In genomic region chr1:39478057-39478895, GRCm38 (mm10) we compare ENCODE assay signal across 8 mouse cellular contexts. TPM values are rescaled to one million over a fixed set of nuclear protein-coding genes. Genes with fewer than 3 reads are reported as not detected.
DNase-seq lines count a peak whose midpoint lies in the region; ATAC-seq and TF ChIP-seq lines count a peak whose summit lies in the region.

Gene Tbc1d8 (minus strand): TSS chr1:39478755.

- peak; percentile 61 for TF ChIP-seq POLR2A in cortical plate, adult 2 months (IDR thresholded peaks at IDR 0.05; ENCODE audit: extremely low read depth, insufficient read depth, low read length)

- H3K9ac ChIP-seq in hindbrain, postnatal 0 days (replicated peaks; ENCODE audit: low read length): peak within 1 kb of the TSS; percentile 75

- peak within 1 kb of the TSS; percentile 37; the same call in 1 of the 2 replicates for H3K27ac ChIP-seq in cortical plate, adult 2 months (ENCODE audit: insufficient read depth, low read length)
- H3K27ac ChIP-seq in hindbrain, postnatal 0 days: peak within 1 kb of the TSS; percentile 84

- H3K9me3 ChIP-seq in hindbrain, postnatal 0 days (ENCODE audit: low read length): no peaks in the 10 kb centered on the region
- H3K9me3 ChIP-seq in megakaryocyte, embryonic 14.5 days: peaks cover 8% of the 10 kb centered on the region

- peak; percentile 91 to 96 for DNase-seq in adrenal gland, adult (ENCODE audit: inconsistent age in 2 of 2, low spot score in 1 of 2)
- DNase-seq in gastrocnemius, adult 8-10 months (ENCODE audit: low spot score in 2 of 2): peak; percentile 78 to 89
- DNase-seq in hindbrain, postnatal 0 days (ENCODE audit: low spot score): peak; percentile 92
- DNase-seq in left cerebral cortex, adult 9 months (ENCODE audit: low spot score in 2 of 2): peak; percentile 56 to 78
- DNase-seq in right cerebral cortex, postnatal 10 days (ENCODE audit: low spot score in 2 of 2): peak; percentile 90 to 93
- DNase-seq in urinary bladder, postnatal 14 days (ENCODE audit: low spot score): peak; percentile 92

- peak; percentile 96 for ATAC-seq in hindbrain, postnatal 0 days

- TF ChIP-seq CTCF in cortical plate, adult 2 months (IDR thresholded peaks at IDR 0.05; ENCODE audit: extremely low read depth, insufficient read depth, low read length): no peak
- no peak; the same call in 1 of the 2 replicates for TF ChIP-seq CTCF in hindbrain, postnatal 0 days (IDR thresholded peaks at IDR 0.05; ENCODE audit: low read depth)

- no peaks in the 10 kb centered on the region for H3K27me3 ChIP-seq in hindbrain, postnatal 0 days (ENCODE audit: insufficient read depth, low read length)
- peaks cover 26% of the 10 kb centered on the region for H3K27me3 ChIP-seq in megakaryocyte, embryonic 14.5 days (replicated peaks)

- H3K36me3 ChIP-seq in hindbrain, postnatal 0 days (ENCODE audit: insufficient read depth, low read length): no peaks in the 10 kb centered on the region
- H3K36me3 ChIP-seq in megakaryocyte, embryonic 14.5 days (replicated peaks; ENCODE audit: low read length): peaks cover 14% of the 10 kb centered on the region

- peak within 1 kb of the TSS; percentile 95 for H3K4me2 ChIP-seq in hindbrain, postnatal 0 days (ENCODE audit: low read depth, low read length)

- H3K4me1 ChIP-seq in cortical plate, adult 2 months (ENCODE audit: control insufficient read depth, insufficient read depth, low read length): peaks cover 5% of the 10 kb centered on the region; the same call in 1 of the 2 replicates
- H3K4me1 ChIP-seq in hindbrain, postnatal 0 days (ENCODE audit: insufficient read depth, low read length): peaks cover 16% of the 10 kb centered on the region; the same call in 1 of the 2 replicates
- peaks cover 67% of the 10 kb centered on the region for H3K4me1 ChIP-seq in megakaryocyte, embryonic 14.5 days

- WGBS in hindbrain, postnatal 0 days: under 1% methylated on average over 69 of the region's 90 CpGs

- peak within 1 kb of the TSS; percentile 65 for H3K4me3 ChIP-seq in cortical plate, adult 2 months (ENCODE audit: insufficient read depth, low read length)
- peak within 1 kb of the TSS; percentile 74 for H3K4me3 ChIP-seq in hindbrain, postnatal 0 days (ENCODE audit: low read length)
- H3K4me3 ChIP-seq in megakaryocyte, embryonic 14.5 days (replicated peaks): peak within 1 kb of the TSS; percentile 94

RNA-seq across cellular contexts. Expression of gene Tbc1d8, which starts in this region (rescaled TPM):
- 15.1 and 20.3 TPM in 2 replicates for polyA plus RNA-seq in cortical plate, adult 2 months (2012; rRNA removed)
- 10 to 100 TPM in 1 of 4 experiments, 1 to 10 TPM in 3; 7.6 to 11.6 (median 9.3) TPM for total RNA-seq in gastrocnemius, adult 8-10 months (2022)
- total RNA-seq in hindbrain, postnatal 0 days (2014; rRNA removed): 17.4 and 17.7 TPM in 2 replicates
- polyA plus RNA-seq in hindbrain, postnatal 0 days (2015; fragmentation: Nextera tagmentation; extraction: Ambion mirVana): 7.6 and 7.8 TPM in 2 replicates
- 1.7 and 6.4 TPM in 2 replicates for polyA plus RNA-seq in megakaryocyte, embryonic 14.5 days (2012; ENCODE audit: insufficient read depth, low replicate concordance)

Comparison
In these comparisons a context has a peak if more than half of its experiments do, and no peak if none do; other contexts are left out.
1. Peak in every context shown above with its lines: DNase-seq, ATAC-seq, H3K4me3 ChIP-seq and H3K27ac ChIP-seq.